Mouse (Mus musculus) adrenal gland, postnatal 14 days (tissue): ENCODE measurements at regions not wholly inside any gene's neighbourhood (a gene's known extent, or its start where the extent isn't known, plus 50 kb on each side); places are given as distances from the start of the nearest gene placed in this dataset.

Experiments used
- DNase-seq: peaks from one replicate; pipeline ENCODE4 v3.0.0; 2021; ENCODE audit warnings: mixed read lengths

GRCm38 (mm10) chr3:138668394-138669092 lies 73.5 kb upstream of the Tspan5 start:
- DNase-seq = no peak

- no peak for DNase-seq
Observed at GRCm38 (mm10) chr3:138675881-138676280, 66.1 kb upstream of the Tspan5 start.

- no peak for DNase-seq
Observed at GRCm38 (mm10) chr3:138678351-138678750, 63.6 kb upstream of the Tspan5 start.

- peak; percentile 21 for DNase-seq
Observed at GRCm38 (mm10) chr3:138686636-138687230, 55.3 kb upstream of the Tspan5 start.

GRCm38 (mm10) chr3:138688606-138689005 lies 53.4 kb upstream of the Tspan5 start:
- DNase-seq = no peak
